Mouse (Mus musculus): Measurements from ENCODE around the gene Pde7b. TPM values are rescaled to one million over a fixed set of nuclear protein-coding genes. Genes with fewer than 3 reads are reported as not detected.
"Not testable (repeated sequence)": the region's sequence is repeated elsewhere in the genome, so short reads cannot be mapped to it uniquely, and the experiment has no call there.

Pde7b gene
- polyA plus RNA-seq, 1 experiment, result 9.5 TPM

- peak overlapping the region; percentile 47 for H3K27ac ChIP-seq (replicated peaks; ENCODE audit: low read depth, low read length)
- H3K4me1 ChIP-seq (ENCODE audit: control insufficient read depth, insufficient read depth, insufficient read length, low read length), result no peaks in the 10 kb centered on the region
- no peak overlapping the region for H3K4me3 ChIP-seq (ENCODE audit: insufficient read depth, low read depth, low read length)
Measured at GRCm38 (mm10) chr10:20518529-20518889, 206.4 kb downstream of the Pde7b start.

GRCm38 (mm10) chr10:20517756-20518528, 206.9 kb downstream of the Pde7b start:
- H3K4me1 ChIP-seq (ENCODE audit: control insufficient read depth, insufficient read depth, insufficient read length, low read length), result not testable (repeated sequence)
- Histone ChIP-seq H3K27ac (replicated peaks; ENCODE audit: low read depth, low read length) (peak overlapping the region; percentile 99), H3K4me3 (ENCODE audit: insufficient read depth, low read depth, low read length) (peak overlapping the region; percentile 74)

- Histone ChIP-seq H3K27ac (replicated peaks; ENCODE audit: low read depth, low read length) (peak overlapping the region; percentile 33), H3K4me3 (ENCODE audit: insufficient read depth, low read depth, low read length) (no peak overlapping the region), H3K4me1 (ENCODE audit: control insufficient read depth, insufficient read depth, insufficient read length, low read length) (no peaks in the 10 kb centered on the region)
Measured at GRCm38 (mm10) chr10:20513891-20514290, 211.0 kb downstream of the Pde7b start.

GRCm38 (mm10) chr10:20513461-20513860, 211.4 kb downstream of the Pde7b start:
- no peak overlapping the region for H3K27ac ChIP-seq (replicated peaks; ENCODE audit: low read depth, low read length)
- H3K4me3 ChIP-seq (ENCODE audit: insufficient read depth, low read depth, low read length), result no peak overlapping the region
- no peaks in the 10 kb centered on the region for H3K4me1 ChIP-seq (ENCODE audit: control insufficient read depth, insufficient read depth, insufficient read length, low read length)

GRCm38 (mm10) chr10:20509819-20510218, 215.1 kb downstream of the Pde7b start:
- Histone ChIP-seq H3K27ac (replicated peaks; ENCODE audit: low read depth, low read length) (no peak overlapping the region), H3K4me1 (ENCODE audit: control insufficient read depth, insufficient read depth, insufficient read length, low read length) (peaks cover 4% of the 10 kb centered on the region; the same call in 1 of the 2 replicates), H3K4me3 (ENCODE audit: insufficient read depth, low read depth, low read length) (no peak overlapping the region)

GRCm38 (mm10) chr10:20508497-20508896, 216.4 kb downstream of the Pde7b start:
- Histone ChIP-seq H3K4me1 (ENCODE audit: control insufficient read depth, insufficient read depth, insufficient read length, low read length) (peaks cover 4% of the 10 kb centered on the region; the same call in 1 of the 2 replicates), H3K27ac (replicated peaks; ENCODE audit: low read depth, low read length) (peak overlapping the region; percentile 29; the same call in 1 of the 2 replicates), H3K4me3 (ENCODE audit: insufficient read depth, low read depth, low read length) (no peak overlapping the region)

- Histone ChIP-seq H3K4me3 (ENCODE audit: insufficient read depth, low read depth, low read length) (no peak overlapping the region), H3K4me1 (ENCODE audit: control insufficient read depth, insufficient read depth, insufficient read length, low read length) (peaks cover 4% of the 10 kb centered on the region; the same call in 1 of the 2 replicates), H3K27ac (replicated peaks; ENCODE audit: low read depth, low read length) (peak overlapping the region; percentile 29)
Measured at GRCm38 (mm10) chr10:20507732-20508412, 217.0 kb downstream of the Pde7b start.

- Histone ChIP-seq H3K27ac (replicated peaks; ENCODE audit: low read depth, low read length) (peak overlapping the region; percentile 29), H3K4me3 (ENCODE audit: insufficient read depth, low read depth, low read length) (no peak overlapping the region), H3K4me1 (ENCODE audit: control insufficient read depth, insufficient read depth, insufficient read length, low read length) (peaks cover 7% of the 10 kb centered on the region; the same call in 1 of the 2 replicates)
Measured at GRCm38 (mm10) chr10:20507069-20507468, 217.8 kb downstream of the Pde7b start.

GRCm38 (mm10) chr10:20505454-20505853, 219.4 kb downstream of the Pde7b start:
- no peak overlapping the region for H3K4me3 ChIP-seq (ENCODE audit: insufficient read depth, low read depth, low read length)
- peak overlapping the region; percentile 92 for H3K27ac ChIP-seq (replicated peaks; ENCODE audit: low read depth, low read length)
- H3K4me1 ChIP-seq (ENCODE audit: control insufficient read depth, insufficient read depth, insufficient read length, low read length), result peaks cover 9% of the 10 kb centered on the region; the same call in 1 of the 2 replicates

GRCm38 (mm10) chr10:20504800-20505199, 220.1 kb downstream of the Pde7b start:
- Histone ChIP-seq H3K27ac (replicated peaks; ENCODE audit: low read depth, low read length) (no peak overlapping the region), H3K4me3 (ENCODE audit: insufficient read depth, low read depth, low read length) (no peak overlapping the region), H3K4me1 (ENCODE audit: control insufficient read depth, insufficient read depth, insufficient read length, low read length) (peaks cover 9% of the 10 kb centered on the region; the same call in 1 of the 2 replicates)

- Histone ChIP-seq H3K27ac (replicated peaks; ENCODE audit: low read depth, low read length) (peak overlapping the region; percentile 50), H3K4me3 (ENCODE audit: insufficient read depth, low read depth, low read length) (no peak overlapping the region), H3K4me1 (ENCODE audit: control insufficient read depth, insufficient read depth, insufficient read length, low read length) (peaks cover 9% of the 10 kb centered on the region; the same call in 1 of the 2 replicates)
Measured at GRCm38 (mm10) chr10:20503265-20504025, 221.4 kb downstream of the Pde7b start.

GRCm38 (mm10) chr10:20501221-20501620, 223.7 kb downstream of the Pde7b start:
- Histone ChIP-seq H3K27ac (replicated peaks; ENCODE audit: low read depth, low read length) (no peak overlapping the region), H3K4me1 (ENCODE audit: control insufficient read depth, insufficient read depth, insufficient read length, low read length) (0 out of 2 replicates have a peak, but pooled peaks cover 4% of the 10 kb centered on the region), H3K4me3 (ENCODE audit: insufficient read depth, low read depth, low read length) (no peak overlapping the region)

GRCm38 (mm10) chr10:20495051-20495450, 229.8 kb downstream of the Pde7b start:
- Histone ChIP-seq H3K27ac (replicated peaks; ENCODE audit: low read depth, low read length) (peak overlapping the region; percentile 81), H3K4me3 (ENCODE audit: insufficient read depth, low read depth, low read length) (no peak overlapping the region), H3K4me1 (ENCODE audit: control insufficient read depth, insufficient read depth, insufficient read length, low read length) (peaks cover 12% of the 10 kb centered on the region)

- H3K4me3 ChIP-seq (ENCODE audit: insufficient read depth, low read depth, low read length), result no peak overlapping the region
- no peak overlapping the region for H3K27ac ChIP-seq (replicated peaks; ENCODE audit: low read depth, low read length)
- H3K4me1 ChIP-seq (ENCODE audit: control insufficient read depth, insufficient read depth, insufficient read length, low read length), result peaks cover 14% of the 10 kb centered on the region
Measured at GRCm38 (mm10) chr10:20493826-20494455, 230.9 kb downstream of the Pde7b start.

Data from brown adipose tissue, adult 24 weeks (tissue).